Mouse (Mus musculus) limb, embryonic 15.5 days (tissue): ENCODE results near the gene Cecr2. TPM values are rescaled to one million over a fixed set of nuclear protein-coding genes. Genes with fewer than 3 reads are reported as not detected.
"Not testable (repeated sequence)": the region's sequence is repeated elsewhere in the genome, so short reads cannot be mapped to it uniquely, and the experiment has no call there.

Source experiments
- ATAC-seq: fragments of 200-750 bp; cut with Nextera tagmentation; 2 replicates; pipeline ENCODE4 v1.8.0; 2017; ENCODE audit warnings: low read depth, moderate TSS enrichment; ENCODE audit not compliant: insufficient number of reproducible peaks, low FRiP score, low TSS enrichment
- H3K27ac ChIP-seq: fragments of 300-500 bp; sonication (generic); 2 replicates; pipeline ENCODE4 v1.5.1; 2015; ENCODE audit warnings: moderate library complexity, mild to moderate bottlenecking, inconsistent platforms
- H3K27me3 ChIP-seq: fragments of 300-500 bp; sonication (generic); 2 replicates; pipeline ENCODE4 v1.6.1; 2015; ENCODE audit warnings: inconsistent platforms
- H3K36me3 ChIP-seq: fragments of 300-500 bp; sonication (generic); 2 replicates; pipeline ENCODE4 v1.6.1; 2015; ENCODE audit warnings: inconsistent platforms
- H3K4me1 ChIP-seq: fragments of 300-500 bp; sonication (generic); 2 replicates; pipeline ENCODE4 v1.6.1; 2015; ENCODE audit warnings: inconsistent platforms
- H3K4me2 ChIP-seq: fragments of 300-500 bp; sonication (generic); 2 replicates; pipeline ENCODE4 v1.6.1; 2015; ENCODE audit warnings: mild to moderate bottlenecking, inconsistent platforms
- H3K4me3 ChIP-seq: fragments of 300-500 bp; sonication (generic); 2 replicates; pipeline ENCODE4 v1.5.1; 2015; ENCODE audit warnings: mild to moderate bottlenecking, inconsistent platforms
- H3K9ac ChIP-seq: fragments of 300-500 bp; sonication (generic); 2 replicates; pipeline ENCODE4 v1.6.1; 2015; ENCODE audit warnings: inconsistent platforms
- H3K9me3 ChIP-seq: fragments of 300-500 bp; sonication (generic); 2 replicates; pipeline ENCODE4 v1.6.1; 2016; ENCODE audit warnings: inconsistent platforms
- WGBS: fragments of 180-500 bp; shearing (Covaris S2); methylation state at CpG from one replicate; pipeline ENCODE4 v1.1.7; 2015; 5-methylcytosine and 5-hydroxymethylcytosine counted together
- polyA plus RNA-seq: library from polyadenylated mRNA; unstranded; fragments of >200 nt; fragmentation: Nextera tagmentation; extraction: Ambion mirVana; gene quantifications from 2 replicates; pipeline ENCODE4 v1.2.1, GENCODE M21; 2015

Gene Cecr2
- polyA plus RNA-seq, 1 experiment from 2014 or later: 2.1 TPM

DNA sequence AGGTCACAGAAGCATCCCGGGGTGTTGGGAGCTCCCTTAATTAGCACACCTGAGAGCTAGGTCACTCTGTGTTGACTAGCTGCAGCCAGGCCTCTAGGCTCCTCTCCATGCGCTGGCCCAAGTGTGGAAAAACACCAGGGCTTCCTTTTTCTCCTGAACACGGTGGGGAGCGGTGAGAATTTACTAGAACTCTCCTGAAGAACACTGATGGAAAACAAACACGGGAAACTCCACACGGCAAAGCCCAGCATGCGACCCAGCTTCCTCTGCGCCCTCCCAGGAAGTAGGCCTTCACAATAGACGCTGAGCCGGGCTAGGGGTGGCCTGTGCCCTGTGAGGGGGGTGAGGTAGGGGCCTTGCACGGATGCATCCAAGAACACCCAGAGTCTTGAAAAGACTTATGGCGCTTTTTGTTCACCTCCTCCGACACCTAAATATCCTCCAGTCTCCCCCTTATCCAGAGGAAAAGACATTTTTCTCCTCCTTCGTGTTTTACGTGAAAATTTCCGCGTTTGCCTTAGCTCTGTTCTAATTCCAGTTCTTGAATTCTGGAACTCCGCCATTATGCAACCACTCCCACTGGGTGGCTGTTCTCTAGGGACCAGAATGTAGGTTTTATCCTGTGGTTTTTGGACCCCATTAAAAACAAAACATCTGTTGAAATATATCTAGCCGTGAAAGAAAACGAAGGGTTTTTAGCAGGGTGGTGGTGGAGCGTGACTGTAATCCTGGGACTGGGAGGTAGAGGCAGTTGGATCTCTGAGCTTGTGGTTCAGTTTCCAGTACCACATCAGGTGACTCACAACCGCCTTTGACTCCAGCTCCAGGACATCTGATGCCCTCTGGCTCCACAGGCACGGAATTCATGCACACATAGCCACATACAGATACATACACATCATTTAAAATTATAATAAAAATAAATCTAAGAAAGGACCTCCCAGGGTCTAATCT, 21.5 kb upstream of the Cecr2 start:
- H3K36me3 ChIP-seq: no peaks in the 10 kb centered on the region
- H3K9me3 ChIP-seq: no peaks in the 10 kb centered on the region
- H3K4me2 ChIP-seq: no peak overlapping the region
- peaks cover 5% of the 10 kb centered on the region; the same call in 1 of the 2 replicates for H3K4me1 ChIP-seq
- H3K27ac ChIP-seq: no peak overlapping the region
- no peak for ATAC-seq
- no peak overlapping the region for H3K9ac ChIP-seq
- no peak overlapping the region for H3K4me3 ChIP-seq
- no peaks in the 10 kb centered on the region for H3K27me3 ChIP-seq
- 51% methylated on average over 23 of the region's 23 CpGs for WGBS

GRCm38 (mm10) chr6:120647246-120648028, 18.7 kb upstream of the Cecr2 start:
- not testable (repeated sequence) for ATAC-seq, H3K9me3 ChIP-seq, H3K9ac ChIP-seq, H3K4me2 ChIP-seq, H3K36me3 ChIP-seq, H3K4me1 ChIP-seq, H3K27ac ChIP-seq, H3K27me3 ChIP-seq, H3K4me3 ChIP-seq
- WGBS: 90% methylated on average over 3 of the region's 4 CpGs

GRCm38 (mm10) chr6:120648205-120648604, 18.0 kb upstream of the Cecr2 start:
- H3K4me2 ChIP-seq: no peak overlapping the region
- no peak overlapping the region for H3K4me3 ChIP-seq
- no peaks in the 10 kb centered on the region for H3K36me3 ChIP-seq
- no peak overlapping the region for H3K27ac ChIP-seq
- H3K9ac ChIP-seq: no peak overlapping the region
- no peak for ATAC-seq
- H3K9me3 ChIP-seq: no peaks in the 10 kb centered on the region
- no peaks in the 10 kb centered on the region for H3K27me3 ChIP-seq
- H3K4me1 ChIP-seq: peaks cover 5% of the 10 kb centered on the region; the same call in 1 of the 2 replicates
- WGBS: 71% methylated on average over 5 of the region's 5 CpGs

DNA sequence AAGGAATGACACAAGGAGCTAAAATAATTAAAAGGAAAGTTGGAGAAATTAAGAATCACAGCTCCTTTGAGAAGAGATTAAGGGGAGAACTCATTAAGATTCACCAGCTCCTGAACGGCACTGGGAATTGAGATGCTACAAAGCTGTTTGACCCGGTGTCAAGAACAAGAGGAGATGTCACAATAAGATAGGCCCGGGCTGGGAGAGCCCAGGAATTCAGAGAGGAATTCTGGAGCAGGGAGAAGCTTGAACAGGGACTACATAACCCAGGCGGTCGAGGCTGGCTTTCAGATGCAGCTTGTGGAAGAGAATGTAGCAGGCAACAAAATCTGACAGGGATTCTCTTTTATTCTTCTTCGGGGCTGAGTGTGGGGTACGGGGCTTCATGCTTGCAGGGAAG, 13.5 kb upstream of the Cecr2 start:
- 58% methylated on average over 7 of the region's 7 CpGs for WGBS
- no peaks in the 10 kb centered on the region for H3K36me3 ChIP-seq

DNA sequence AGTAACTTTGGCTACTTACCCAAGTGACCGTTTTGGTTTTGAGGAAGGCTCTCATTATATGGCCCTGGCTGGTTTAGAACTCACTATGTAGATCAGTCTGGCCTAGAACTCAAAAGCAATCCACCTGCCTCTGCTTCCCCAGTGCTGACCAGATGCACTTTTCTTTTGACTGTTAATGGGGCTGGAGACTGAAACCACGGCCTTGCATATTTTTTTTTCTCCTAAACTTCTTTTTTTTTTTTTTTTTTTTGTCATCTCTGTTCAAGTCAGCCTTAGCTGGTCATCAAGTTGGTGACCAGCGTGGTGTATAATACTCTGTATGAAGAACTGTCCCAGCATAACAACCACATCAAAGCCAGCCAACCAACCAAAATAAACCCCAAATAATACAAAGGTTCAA, 10.5 kb upstream of the Cecr2 start:
- Histone ChIP-seq H3K27ac (no peak overlapping the region), H3K9ac (no peak overlapping the region), H3K4me2 (no peak overlapping the region), H3K27me3 (no peaks in the 10 kb centered on the region), H3K4me1 (no peaks in the 10 kb centered on the region), H3K36me3 (no peaks in the 10 kb centered on the region), H3K9me3 (no peaks in the 10 kb centered on the region), H3K4me3 (no peak overlapping the region)
- WGBS: 73% methylated on average over 3 of the region's 3 CpGs
- no peak for ATAC-seq

More for the DNA sequence above, 13.5 kb upstream of the Cecr2 start:
- H3K9me3 ChIP-seq: no peaks in the 10 kb centered on the region
- ATAC-seq: no peak
- no peak overlapping the region for H3K9ac ChIP-seq
- H3K27me3 ChIP-seq: no peaks in the 10 kb centered on the region
- no peak overlapping the region for H3K27ac ChIP-seq
- no peaks in the 10 kb centered on the region for H3K4me1 ChIP-seq
- H3K4me2 ChIP-seq: no peak overlapping the region
- no peak overlapping the region for H3K4me3 ChIP-seq

GRCm38 (mm10) chr6:120658848-120659247, 7.3 kb upstream of the Cecr2 start:
- Histone ChIP-seq H3K27me3 (peaks cover 6% of the 10 kb centered on the region; the same call in 1 of the 2 replicates), H3K36me3 (no peaks in the 10 kb centered on the region), H3K9me3 (no peaks in the 10 kb centered on the region), H3K4me1 (no peaks in the 10 kb centered on the region), H3K27ac (no peak overlapping the region), H3K4me2 (no peak overlapping the region), H3K4me3 (no peak overlapping the region), H3K9ac (no peak overlapping the region)
- WGBS: 33% methylated on average over 7 of the region's 7 CpGs
- ATAC-seq: no peak

DNA sequence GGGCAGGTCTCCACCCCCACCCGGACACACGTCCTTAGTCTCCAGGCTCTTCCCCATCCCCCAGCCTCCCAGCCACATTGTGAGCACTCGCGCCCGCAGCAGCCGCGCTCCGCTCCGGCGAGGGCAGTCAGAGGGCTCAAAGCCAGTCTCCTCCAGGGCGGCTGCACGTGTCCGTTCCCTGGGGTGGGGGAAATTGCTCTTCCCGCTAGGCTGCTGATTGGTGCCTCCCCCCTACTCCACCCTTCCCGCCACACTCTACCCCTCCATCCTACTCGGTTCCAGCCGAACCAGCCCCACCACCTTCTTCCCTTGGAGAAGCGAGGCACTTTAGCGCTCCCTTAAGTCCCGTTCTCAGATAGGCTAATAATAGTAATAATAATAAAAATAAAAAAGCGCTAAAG, 754 bp upstream of the Cecr2 start:
- ATAC-seq: peak; percentile 37
- H3K27ac ChIP-seq: peak overlapping the region; percentile 90; the same call in 1 of the 2 replicates
- H3K4me1 ChIP-seq: peaks cover 11% of the 10 kb centered on the region; the same call in 1 of the 2 replicates
- no peaks in the 10 kb centered on the region for H3K9me3 ChIP-seq
- WGBS: under 1% methylated on average over 21 of the region's 21 CpGs
- no peaks in the 10 kb centered on the region for H3K36me3 ChIP-seq
- H3K4me2 ChIP-seq: peak overlapping the region; percentile 94
- no peak overlapping the region for H3K9ac ChIP-seq
- peaks cover 11% of the 10 kb centered on the region; the same call in 1 of the 2 replicates for H3K27me3 ChIP-seq
- H3K4me3 ChIP-seq: peak overlapping the region; percentile 83

DNA sequence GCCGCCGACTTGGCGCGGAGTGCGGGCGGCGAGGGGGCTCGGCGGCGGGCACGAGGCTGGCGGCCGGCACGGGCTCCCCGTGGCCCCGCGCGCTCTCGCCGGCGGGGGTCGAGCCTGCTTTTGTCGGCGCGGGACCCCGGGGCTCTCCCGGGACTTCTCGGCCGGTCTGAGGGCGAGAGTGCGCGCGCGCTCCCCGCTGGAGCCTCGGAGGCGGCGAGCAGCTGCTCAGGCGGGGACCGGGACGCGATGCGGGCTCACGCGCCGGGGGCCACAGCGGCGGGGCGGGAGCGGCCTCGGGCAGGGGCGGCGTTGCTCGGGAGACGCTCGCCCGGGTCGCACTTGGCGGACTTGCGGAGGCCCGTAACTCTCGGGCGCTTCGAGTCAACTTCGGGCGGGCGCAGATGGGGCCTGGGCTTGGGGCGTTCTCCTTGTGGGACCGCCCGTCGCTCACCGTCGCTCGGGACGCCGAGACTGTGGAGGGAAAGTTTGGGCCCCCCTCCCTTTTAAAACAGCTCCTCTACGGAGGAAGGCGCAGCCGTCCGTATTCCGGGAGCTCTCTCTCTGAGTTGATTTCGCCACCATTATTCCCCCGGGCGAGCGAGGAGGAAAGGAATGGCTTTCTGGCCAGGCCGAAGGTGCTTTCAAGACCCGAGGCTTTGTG, 722 bp downstream of the Cecr2 start:
- peak overlapping the region; percentile 90 for H3K27ac ChIP-seq
- H3K9ac ChIP-seq: peak overlapping the region; percentile 76
- peaks cover 11% of the 10 kb centered on the region; the same call in 1 of the 2 replicates for H3K27me3 ChIP-seq
- under 1% methylated on average over 87 of the region's 87 CpGs for WGBS
- peak overlapping the region; percentile 94 for H3K4me2 ChIP-seq
- peak; percentile 6; the same call in 1 of the 2 replicates for ATAC-seq
- H3K4me3 ChIP-seq: peak overlapping the region; percentile 83
- no peaks in the 10 kb centered on the region for H3K9me3 ChIP-seq
- H3K36me3 ChIP-seq: no peaks in the 10 kb centered on the region
- H3K4me1 ChIP-seq: peaks cover 11% of the 10 kb centered on the region; the same call in 1 of the 2 replicates

DNA sequence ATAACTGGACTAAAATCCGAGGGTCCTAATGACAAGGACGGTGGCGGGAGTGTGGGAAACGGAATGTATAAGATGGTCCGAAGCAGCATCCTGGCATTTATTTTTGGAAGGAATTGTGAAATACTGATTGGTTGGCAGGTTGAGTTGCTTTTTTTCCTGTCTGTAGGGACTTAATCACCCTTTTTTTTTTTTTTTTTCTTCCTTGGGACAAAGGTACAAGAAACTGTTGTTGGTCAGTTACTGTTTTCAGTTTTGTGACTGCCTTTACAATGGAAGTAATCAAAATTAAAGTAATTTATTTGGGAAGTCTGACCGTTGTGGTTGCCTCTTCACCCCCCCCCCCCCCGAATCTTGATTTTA, 1.2 kb downstream of the Cecr2 start:
- Histone ChIP-seq H3K9ac (peak overlapping the region; percentile 76), H3K27me3 (peaks cover 11% of the 10 kb centered on the region; the same call in 1 of the 2 replicates), H3K36me3 (no peaks in the 10 kb centered on the region), H3K4me2 (peak overlapping the region; percentile 94), H3K4me1 (peaks cover 11% of the 10 kb centered on the region; the same call in 1 of the 2 replicates), H3K9me3 (no peaks in the 10 kb centered on the region), H3K27ac (peak overlapping the region; percentile 90; the same call in 1 of the 2 replicates), H3K4me3 (peak overlapping the region; percentile 83)
- WGBS: 0% methylated on average over 7 of the region's 7 CpGs
- no peak for ATAC-seq

GRCm38 (mm10) chr6:120667911-120668310, 1.7 kb downstream of the Cecr2 start:
- Histone ChIP-seq H3K9me3 (no peaks in the 10 kb centered on the region), H3K4me2 (peak overlapping the region; percentile 94), H3K9ac (no peak overlapping the region), H3K27me3 (peaks cover 11% of the 10 kb centered on the region; the same call in 1 of the 2 replicates), H3K36me3 (no peaks in the 10 kb centered on the region), H3K4me3 (peak overlapping the region; percentile 83), H3K4me1 (peaks cover 11% of the 10 kb centered on the region; the same call in 1 of the 2 replicates), H3K27ac (no peak overlapping the region)
- 8% methylated on average over 7 of the region's 7 CpGs for WGBS
- ATAC-seq: no peak

GRCm38 (mm10) chr6:120674121-120674520, 8.0 kb downstream of the Cecr2 start:
- H3K27ac ChIP-seq: no peak overlapping the region
- H3K4me3 ChIP-seq: no peak overlapping the region
- no peaks in the 10 kb centered on the region for H3K4me1 ChIP-seq
- H3K27me3 ChIP-seq: no peaks in the 10 kb centered on the region
- 59% methylated on average over 5 of the region's 5 CpGs for WGBS
- no peaks in the 10 kb centered on the region for H3K36me3 ChIP-seq
- ATAC-seq: no peak
- H3K4me2 ChIP-seq: no peak overlapping the region
- H3K9me3 ChIP-seq: no peaks in the 10 kb centered on the region
- no peak overlapping the region for H3K9ac ChIP-seq
